Mouse (Mus musculus) macrophage (primary cell): ENCODE results near the gene Fen1. TPM values are rescaled to one million over a fixed set of nuclear protein-coding genes. Genes with fewer than 3 reads are reported as not detected.

Experiments used
- H3K27ac ChIP-seq: fragments of 350-480 bp; formaldehyde crosslinking; 2 replicates; pipeline ENCODE4 v1.9.0; 2021
- H3K36me3 ChIP-seq: fragments of 350-480 bp; formaldehyde crosslinking; 2 replicates; pipeline ENCODE4 v1.9.0; 2021; ENCODE audit errors: inconsistent target
- H3K4me3 ChIP-seq: fragments of 350-480 bp; formaldehyde crosslinking; 2 replicates; pipeline ENCODE4 v1.9.0; 2021; ENCODE audit errors: inconsistent target
- H3K79me2 ChIP-seq: fragments of 350-480 bp; formaldehyde crosslinking; 2 replicates; pipeline ENCODE4 v1.9.0; 2021; ENCODE audit errors: inconsistent target
- WGBS: methylation state at CpG from one replicate; pipeline ENCODE4 v1.1.7; 2026; ENCODE audit warnings: inconsistent platforms; ENCODE audit not compliant: missing documents; 5-methylcytosine and 5-hydroxymethylcytosine counted together
- polyA plus RNA-seq: library from polyadenylated mRNA; stranded (reverse); fragments of 250-400 nt; gene quantifications from 3 replicates; pipeline ENCODE4 v1.2.4, GENCODE M21; 2018; ENCODE audit warnings: inconsistent platforms
- total RNA-seq, 78 experiments: library from RNA; depleted of rRNA; stranded (reverse); fragments of 250-400 nt; gene quantifications; 1 replicate in 9 of 78; 2 replicates in 24 of 78; 3 replicates in 43 of 78; 4 replicates in 2 of 78; pipeline ENCODE4 v1.2.4; 2018; ENCODE audit warnings: inconsistent platforms in 56 of 78

Gene Fen1
- total RNA-seq (2018; cell fraction: chromatin; rRNA removed), result 1 to 10 TPM; 1.0 to 6.2 (median 2.4) TPM
- total RNA-seq (2018; cell fraction: cytosol; rRNA removed), result 10 to 100 TPM; 13.9 to 28.0 (median 21.1) TPM
- 10 to 100 TPM in 16 of 26 experiments, 1 to 10 TPM in 10; 3.5 to 35.0 (median 11.2) TPM for total RNA-seq (2018; cell fraction: nucleus; rRNA removed)
- 13.8 to 52.7 TPM (median 20.3 TPM) in 3 replicates for polyA plus RNA-seq

DNA sequence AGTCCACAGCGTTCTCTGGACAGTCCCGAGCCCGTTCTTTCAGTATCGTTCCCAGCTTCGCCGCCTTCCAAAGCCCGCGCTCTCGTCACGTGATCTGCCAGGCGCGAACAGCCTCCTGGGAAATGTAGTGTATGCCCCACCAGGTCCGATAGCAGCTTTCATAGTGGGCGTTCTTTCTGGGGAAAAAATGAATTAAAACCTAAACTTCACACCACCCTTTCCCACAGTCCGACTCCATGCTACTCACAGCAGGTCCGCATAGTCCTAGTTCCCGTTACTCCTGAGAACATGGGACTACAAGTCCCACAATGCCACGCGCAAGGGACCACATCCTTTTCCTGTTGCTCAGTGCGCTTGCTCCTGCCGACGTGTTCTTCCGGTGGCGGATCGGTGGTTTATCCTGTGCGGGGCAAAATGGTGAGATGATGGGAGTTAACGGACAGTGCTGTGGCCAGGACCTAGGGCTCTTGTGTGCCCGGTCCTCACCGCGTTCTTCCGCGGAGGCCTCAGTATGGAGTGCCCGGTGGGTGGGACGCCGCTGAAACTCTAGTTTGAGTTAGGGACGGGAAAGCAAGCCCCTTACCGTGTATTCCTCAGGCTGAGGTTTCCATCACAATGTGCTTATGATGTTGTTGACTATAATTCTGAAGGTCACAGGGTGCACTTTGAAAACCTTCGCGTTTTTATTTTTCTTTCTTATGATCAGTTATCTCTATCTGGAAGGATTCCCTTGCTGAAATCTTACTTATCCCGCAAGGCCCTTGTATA, at the start of gene Fen1, which contains the start of gene Tmem258:
Gene Fen1 (minus strand): TSS at position 322 of the 768 bp plus-strand sequence.
Gene Tmem258 (plus strand): TSS at position 167 of the 768 bp plus-strand sequence.
- peaks cover 64% of the 10 kb centered on the region for H3K79me2 ChIP-seq
- peak within 1 kb of the TSS; percentile 99 for H3K4me3 ChIP-seq
- peaks cover 43% of the 10 kb centered on the region for H3K36me3 ChIP-seq
- H3K27ac ChIP-seq, result peak within 1 kb of the TSS; percentile 95
- under 1% methylated on average over 40 of the region's 40 CpGs for WGBS

DNA sequence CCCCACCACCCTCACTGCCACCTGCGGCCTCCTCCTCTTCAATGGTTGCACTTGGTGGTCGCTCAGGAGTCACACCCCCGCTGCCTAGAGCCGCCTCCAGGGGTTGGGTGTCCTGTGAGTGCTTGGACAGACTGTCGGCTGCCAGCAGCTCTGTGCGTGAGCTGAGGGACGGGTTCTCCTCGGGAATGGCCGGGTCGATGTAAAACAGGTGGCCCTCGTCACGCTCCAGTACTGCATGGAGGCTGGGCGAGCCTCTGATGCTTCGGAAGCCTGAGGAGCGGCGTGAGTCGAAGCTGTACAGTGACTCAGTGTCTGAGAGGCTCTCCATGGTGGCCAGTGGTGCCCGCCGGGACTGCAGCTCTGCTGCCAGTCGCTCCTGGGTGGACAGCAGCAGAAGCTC, 44.2 kb upstream of the Fen1 start:
- no peaks in the 10 kb centered on the region for H3K79me2 ChIP-seq
- H3K36me3 ChIP-seq, result no peaks in the 10 kb centered on the region
- H3K27ac ChIP-seq, result no peak overlapping the region
- 88% methylated on average over 13 of the region's 20 CpGs for WGBS
- no peak overlapping the region for H3K4me3 ChIP-seq

DNA sequence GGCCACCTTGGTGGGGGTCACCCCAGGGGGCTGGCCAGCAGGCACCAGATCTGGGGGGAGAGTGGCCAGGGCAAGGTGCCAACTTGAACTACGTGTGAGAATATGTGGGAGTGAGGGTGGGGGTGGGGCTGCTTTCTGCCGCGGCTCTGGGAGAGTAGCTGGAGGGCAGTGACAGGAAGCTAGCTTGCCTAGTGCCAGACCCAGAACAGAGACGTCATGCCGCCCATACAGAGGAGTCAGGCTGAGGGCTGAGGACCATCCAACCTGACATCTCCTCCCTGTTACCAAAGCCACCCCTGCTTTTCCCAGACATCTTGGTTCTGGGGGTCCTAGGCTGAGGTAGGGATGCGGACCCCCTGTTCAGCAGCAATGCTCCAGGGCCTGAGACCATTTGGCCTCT, 43.2 kb upstream of the Fen1 start:
- H3K36me3 ChIP-seq, result no peaks in the 10 kb centered on the region
- no peak overlapping the region for H3K27ac ChIP-seq
- WGBS, result 32% methylated on average over 6 of the region's 6 CpGs
- H3K4me3 ChIP-seq, result no peak overlapping the region
- no peaks in the 10 kb centered on the region for H3K79me2 ChIP-seq

DNA sequence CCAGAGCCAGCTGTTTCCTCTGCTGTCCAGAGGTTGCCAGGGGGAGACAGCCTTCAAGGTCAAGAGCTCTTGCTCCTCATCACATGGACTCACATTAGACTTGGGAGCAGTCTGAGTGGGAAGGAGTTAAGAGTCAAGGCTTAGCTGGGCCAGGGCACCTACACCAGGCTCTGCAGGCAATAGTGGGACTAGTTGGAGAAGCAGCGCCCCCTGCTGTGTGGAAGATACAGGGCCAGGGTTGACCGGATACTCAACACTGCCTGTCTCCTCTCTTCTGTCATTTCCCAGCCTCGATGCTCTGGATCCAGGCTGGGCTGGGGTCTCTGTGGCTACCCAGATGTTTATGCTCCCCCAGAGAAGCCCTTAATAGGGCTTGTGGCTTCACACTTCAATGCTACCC, 40.2 kb upstream of the Fen1 start:
- Histone ChIP-seq H3K27ac (no peak overlapping the region), H3K79me2 (no peaks in the 10 kb centered on the region), H3K36me3 (no peaks in the 10 kb centered on the region), H3K4me3 (no peak overlapping the region)
- WGBS, result 19% methylated on average over 3 of the region's 3 CpGs

DNA sequence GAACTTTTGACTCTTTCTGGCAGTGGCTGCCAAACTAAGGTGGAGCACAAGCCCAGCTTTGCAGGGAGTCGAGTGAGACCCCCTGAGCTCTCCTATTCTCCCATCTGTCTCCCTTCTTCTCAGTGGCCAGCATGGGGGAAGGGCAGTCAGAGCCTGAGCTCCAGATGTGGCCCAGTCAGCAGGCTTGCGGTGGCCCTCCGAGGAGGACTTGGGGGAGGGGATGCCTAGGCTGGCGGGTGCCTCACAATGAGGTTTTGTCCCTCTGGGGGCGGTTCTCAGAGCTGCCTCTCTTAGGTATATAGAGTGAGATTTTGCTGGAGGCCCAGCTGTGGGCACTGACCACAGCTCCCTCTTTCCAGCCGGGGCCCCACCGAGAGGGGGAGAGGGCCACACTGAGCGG, 38.9 kb upstream of the Fen1 start:
- Histone ChIP-seq H3K4me3 (no peak overlapping the region), H3K36me3 (no peaks in the 10 kb centered on the region), H3K27ac (no peak overlapping the region), H3K79me2 (no peaks in the 10 kb centered on the region)
- WGBS, result 66% methylated on average over 5 of the region's 8 CpGs

- WGBS, result 13% methylated on average over 29 of the region's 43 CpGs
- no peak within 1 kb of the TSS for H3K4me3 ChIP-seq
- no peaks in the 10 kb centered on the region for H3K79me2 ChIP-seq
These were observed 36.8 kb upstream of the Fen1 start, which contains the start of gene Myrf for GRCm38 (mm10) chr19:10240654-10241305. TSS of gene Myrf (minus strand) at chr19:10240748.

DNA sequence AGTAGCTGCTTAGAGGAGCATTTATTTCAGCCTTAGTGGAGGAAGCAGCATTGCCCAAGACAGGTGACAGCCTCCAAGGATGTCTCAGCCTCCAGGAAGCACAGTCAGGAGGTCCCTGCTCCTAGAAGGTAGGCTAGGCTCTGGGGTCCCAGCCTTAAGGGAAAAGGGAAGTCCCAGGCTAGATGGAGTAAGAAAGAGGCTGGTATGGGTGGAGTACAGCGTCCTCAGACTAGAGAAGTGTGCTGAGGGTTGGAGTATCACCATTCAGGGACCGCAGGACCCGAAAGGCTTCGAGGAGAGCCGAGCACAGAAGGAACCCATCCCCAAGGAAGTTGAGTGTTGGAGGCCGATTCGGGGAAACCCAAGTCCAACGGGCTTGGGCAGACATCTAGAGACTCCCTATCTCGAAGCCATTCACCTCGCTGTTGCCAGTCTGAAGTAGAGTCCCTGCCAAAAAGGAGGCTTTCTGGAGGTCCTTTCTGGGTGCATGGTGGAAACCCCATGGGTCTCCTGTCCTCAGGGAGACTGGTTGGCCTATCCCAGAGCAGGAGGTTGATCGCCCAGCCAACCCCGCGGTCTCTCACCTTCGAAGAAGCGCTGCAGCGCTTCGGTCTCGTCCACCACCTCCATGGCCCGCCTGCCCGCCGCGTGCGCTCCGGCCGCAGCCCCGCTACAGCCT, 36.1 kb upstream of the Fen1 start:
- Histone ChIP-seq H3K79me2 (no peaks in the 10 kb centered on the region), H3K36me3 (no peaks in the 10 kb centered on the region), H3K27ac (no peak overlapping the region), H3K4me3 (no peak overlapping the region)
- WGBS, result 3% methylated on average over 26 of the region's 26 CpGs

More at GRCm38 (mm10) chr19:10240654-10241305, 36.8 kb upstream of the Fen1 start, which contains the start of gene Myrf:
- no peaks in the 10 kb centered on the region for H3K36me3 ChIP-seq
- no peak within 1 kb of the TSS for H3K27ac ChIP-seq

DNA sequence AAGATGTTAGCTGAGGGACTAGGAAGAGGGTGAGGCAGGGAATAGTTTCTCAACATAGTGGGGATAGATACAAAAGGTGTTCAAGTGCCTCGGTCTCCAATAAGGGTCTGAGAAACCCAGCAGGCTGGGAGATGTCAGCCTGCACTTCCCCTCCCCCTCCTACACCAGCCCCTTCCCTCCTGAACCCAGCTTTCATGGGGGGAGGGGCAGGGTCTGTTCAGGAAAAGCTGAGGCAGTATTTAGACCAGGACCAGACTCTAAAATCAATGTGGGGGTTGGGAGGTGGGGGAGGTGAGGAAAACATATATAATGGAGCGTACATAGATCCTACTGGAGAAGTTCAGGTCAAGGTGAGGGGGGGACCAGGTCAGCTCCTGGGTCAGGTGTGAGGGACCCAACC, 35.5 kb upstream of the Fen1 start:
- no peaks in the 10 kb centered on the region for H3K36me3 ChIP-seq
- H3K27ac ChIP-seq, result no peak overlapping the region
- 57% methylated on average over 2 of the region's 2 CpGs for WGBS
- H3K4me3 ChIP-seq, result no peak overlapping the region
- H3K79me2 ChIP-seq, result no peaks in the 10 kb centered on the region

DNA sequence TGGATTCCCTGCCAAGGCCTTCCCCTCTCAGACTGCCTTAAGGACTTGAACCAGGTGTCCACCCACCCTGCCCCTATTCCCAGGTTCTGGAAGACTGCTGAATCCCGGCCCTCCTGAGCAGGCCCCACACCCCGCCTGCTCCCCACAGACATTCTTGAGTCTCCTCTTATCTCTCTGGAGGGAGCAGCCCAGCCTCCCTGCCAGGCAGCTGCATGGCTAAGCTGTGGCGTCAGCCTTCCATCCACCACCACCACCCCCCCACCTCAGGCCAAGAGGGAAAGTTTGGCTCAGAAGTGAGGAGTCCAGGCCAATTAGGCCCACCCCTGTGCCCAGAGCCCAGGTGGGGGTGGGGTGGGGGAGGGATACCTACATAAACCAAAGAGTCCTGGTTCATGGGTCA, 34.5 kb upstream of the Fen1 start:
- Histone ChIP-seq H3K36me3 (no peaks in the 10 kb centered on the region), H3K4me3 (no peak overlapping the region), H3K79me2 (no peaks in the 10 kb centered on the region), H3K27ac (no peak overlapping the region)
- WGBS, result 85% methylated on average over 3 of the region's 3 CpGs

DNA sequence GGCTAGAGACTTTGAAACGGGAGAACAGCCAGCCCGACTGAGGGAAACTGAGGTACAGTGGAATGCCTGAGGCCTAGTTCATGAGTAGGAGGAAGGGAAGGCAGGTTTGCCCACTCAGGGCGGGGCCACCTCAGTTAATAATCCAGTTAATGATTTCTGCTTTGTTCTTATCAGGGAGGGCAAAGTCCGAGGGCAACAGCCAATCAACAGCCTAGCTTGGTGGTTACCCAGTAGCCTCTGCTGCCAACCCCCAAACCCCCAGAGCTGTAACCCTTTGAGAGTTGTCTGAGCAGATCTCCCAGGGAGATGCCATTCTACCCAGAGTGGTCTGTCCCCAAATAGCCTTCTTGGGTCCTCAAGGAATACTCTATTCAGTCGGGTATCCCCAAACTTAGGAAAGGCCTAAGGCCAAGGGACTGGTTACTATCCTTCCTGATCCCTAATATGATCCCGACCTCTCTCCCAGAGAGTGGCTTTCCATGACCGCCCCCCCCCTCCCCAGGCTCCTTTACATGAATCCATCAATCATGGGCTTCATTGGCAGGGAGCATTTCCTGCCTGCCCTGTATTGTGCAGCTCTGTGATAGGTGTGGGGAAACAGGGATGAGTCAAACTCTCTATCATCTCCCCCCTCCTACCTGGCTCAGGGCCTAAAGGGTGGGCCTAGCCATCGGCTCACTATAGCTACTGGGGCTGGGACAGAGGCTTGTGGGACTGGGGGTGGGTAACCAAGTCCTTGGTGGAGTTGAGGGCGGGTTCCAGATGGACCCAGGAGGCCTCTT, 32.0 kb upstream of the Fen1 start:
- Histone ChIP-seq H3K79me2 (no peaks in the 10 kb centered on the region), H3K36me3 (no peaks in the 10 kb centered on the region), H3K27ac (no peak overlapping the region), H3K4me3 (no peak overlapping the region)
- WGBS, result 92% methylated on average over 8 of the region's 9 CpGs

GRCm38 (mm10) chr19:10232327-10233017, 28.5 kb upstream of the Fen1 start:
- Histone ChIP-seq H3K79me2 (no peaks in the 10 kb centered on the region), H3K36me3 (no peaks in the 10 kb centered on the region), H3K4me3 (no peak overlapping the region), H3K27ac (no peak overlapping the region)
- 81% methylated on average over 9 of the region's 9 CpGs for WGBS

GRCm38 (mm10) chr19:10231871-10232270, 27.9 kb upstream of the Fen1 start:
- no peak overlapping the region for H3K27ac ChIP-seq
- no peaks in the 10 kb centered on the region for H3K79me2 ChIP-seq
- WGBS, result 70% methylated on average over 5 of the region's 5 CpGs
- H3K36me3 ChIP-seq, result no peaks in the 10 kb centered on the region
- no peak overlapping the region for H3K4me3 ChIP-seq

DNA sequence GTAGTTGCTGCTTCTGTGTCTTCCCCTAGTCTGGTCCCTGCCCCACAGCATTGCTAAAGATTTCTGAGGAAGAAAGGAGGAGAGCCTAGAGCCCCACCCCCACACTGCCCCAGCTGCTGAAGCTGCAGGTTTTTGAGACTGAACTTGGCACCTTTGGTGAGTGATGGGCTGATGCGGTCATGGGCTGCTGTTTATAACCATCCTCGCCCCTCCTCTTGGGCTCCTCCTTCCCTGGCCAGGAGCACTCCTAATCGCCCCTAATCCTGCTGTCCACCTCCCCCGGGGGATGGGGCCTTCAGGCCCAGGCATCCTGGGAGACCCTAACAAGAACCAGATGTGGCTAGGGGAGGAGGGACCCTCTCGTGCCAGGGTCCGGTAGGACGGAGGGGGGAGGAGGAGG, 27.0 kb upstream of the Fen1 start:
- no peak overlapping the region for H3K27ac ChIP-seq
- H3K36me3 ChIP-seq, result no peaks in the 10 kb centered on the region
- no peak overlapping the region for H3K4me3 ChIP-seq
- 64% methylated on average over 7 of the region's 7 CpGs for WGBS
- no peaks in the 10 kb centered on the region for H3K79me2 ChIP-seq
